Mouse (Mus musculus) midbrain, embryonic 15.5 days (tissue): ENCODE measurements around the gene Atp2c2. TPM values are rescaled to one million over a fixed set of nuclear protein-coding genes. Genes with fewer than 3 reads are reported as not detected.

Source experiments
- ATAC-seq: fragments of 200-750 bp; cut with Nextera tagmentation; replicated peaks from 2 replicates; pipeline ENCODE4 v1.8.0; 2017; ENCODE audit warnings: moderate TSS enrichment
- H3K27ac ChIP-seq: fragments of 300-500 bp; sonication (generic); 2 replicates; pipeline ENCODE4 v1.5.1; 2015; ENCODE audit warnings: mild to moderate bottlenecking, inconsistent platforms
- H3K27me3 ChIP-seq: fragments of 300-500 bp; sonication (generic); replicated peaks from 2 replicates; pipeline ENCODE4 v1.6.1; 2015; ENCODE audit warnings: inconsistent platforms
- H3K36me3 ChIP-seq: fragments of 300-500 bp; sonication (generic); replicated peaks from 2 replicates; pipeline ENCODE4 v1.6.1; 2015; ENCODE audit warnings: inconsistent platforms
- H3K4me1 ChIP-seq: fragments of 300-500 bp; sonication (generic); 2 replicates; pipeline ENCODE4 v1.6.1; 2015; ENCODE audit warnings: inconsistent platforms
- H3K4me2 ChIP-seq: fragments of 300-500 bp; sonication (generic); 2 replicates; pipeline ENCODE4 v1.6.1; 2015; ENCODE audit warnings: inconsistent platforms, mild to moderate bottlenecking, moderate library complexity
- H3K4me3 ChIP-seq: fragments of 300-500 bp; sonication (generic); 2 replicates; pipeline ENCODE4 v1.5.1; 2015; ENCODE audit warnings: mild to moderate bottlenecking, inconsistent platforms
- H3K9ac ChIP-seq: fragments of 300-500 bp; sonication (generic); 2 replicates; pipeline ENCODE4 v1.6.1; 2015; ENCODE audit warnings: mild to moderate bottlenecking, inconsistent platforms
- H3K9me3 ChIP-seq: fragments of 300-500 bp; sonication (generic); 2 replicates; pipeline ENCODE4 v1.6.1; 2016; ENCODE audit warnings: inconsistent platforms
- WGBS: fragments of 180-500 bp; shearing (Covaris S2); methylation state at CpG from one replicate; pipeline ENCODE4 v1.1.7; 2015; ENCODE audit warnings: mixed read lengths; 5-methylcytosine and 5-hydroxymethylcytosine counted together
- polyA plus RNA-seq: library from polyadenylated mRNA; unstranded; fragments of >200 nt; fragmentation: Nextera tagmentation; extraction: Ambion mirVana; gene quantifications from 2 replicates; pipeline ENCODE4 v1.2.1, GENCODE M21; 2015

Gene Atp2c2
- polyA plus RNA-seq, 1 experiment from 2014 or later = 0.19 TPM

DNA sequence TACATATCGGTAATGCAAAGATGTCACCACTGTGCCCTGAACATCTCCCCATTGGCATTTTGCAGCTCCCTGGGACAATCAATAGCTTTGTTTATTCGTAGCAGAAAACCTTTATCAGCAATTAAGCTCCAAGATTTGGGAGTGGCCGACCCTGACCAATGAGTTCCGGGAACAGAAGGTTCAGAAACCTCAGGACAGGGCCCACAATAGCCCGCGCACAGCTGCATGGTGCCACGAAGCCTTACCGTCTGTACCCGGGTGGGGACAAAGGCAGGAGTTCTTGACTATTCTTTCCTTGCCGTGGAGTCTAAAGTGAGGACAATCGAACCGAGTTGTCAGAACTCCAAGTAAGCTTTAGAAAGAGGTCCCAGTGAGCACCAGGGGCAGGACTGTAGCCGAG, 32.3 kb downstream of the Atp2c2 start:
- no peak overlapping the region for H3K9ac ChIP-seq
- no peak overlapping the region for H3K27ac ChIP-seq
- H3K36me3 ChIP-seq = no peaks in the 10 kb centered on the region
- H3K9me3 ChIP-seq = no peaks in the 10 kb centered on the region
- no peak for ATAC-seq
- no peaks in the 10 kb centered on the region for H3K27me3 ChIP-seq
- no peak overlapping the region for H3K4me3 ChIP-seq
- 74% methylated on average over 13 of the region's 13 CpGs for WGBS
- H3K4me2 ChIP-seq = no peak overlapping the region
- no peaks in the 10 kb centered on the region for H3K4me1 ChIP-seq

DNA sequence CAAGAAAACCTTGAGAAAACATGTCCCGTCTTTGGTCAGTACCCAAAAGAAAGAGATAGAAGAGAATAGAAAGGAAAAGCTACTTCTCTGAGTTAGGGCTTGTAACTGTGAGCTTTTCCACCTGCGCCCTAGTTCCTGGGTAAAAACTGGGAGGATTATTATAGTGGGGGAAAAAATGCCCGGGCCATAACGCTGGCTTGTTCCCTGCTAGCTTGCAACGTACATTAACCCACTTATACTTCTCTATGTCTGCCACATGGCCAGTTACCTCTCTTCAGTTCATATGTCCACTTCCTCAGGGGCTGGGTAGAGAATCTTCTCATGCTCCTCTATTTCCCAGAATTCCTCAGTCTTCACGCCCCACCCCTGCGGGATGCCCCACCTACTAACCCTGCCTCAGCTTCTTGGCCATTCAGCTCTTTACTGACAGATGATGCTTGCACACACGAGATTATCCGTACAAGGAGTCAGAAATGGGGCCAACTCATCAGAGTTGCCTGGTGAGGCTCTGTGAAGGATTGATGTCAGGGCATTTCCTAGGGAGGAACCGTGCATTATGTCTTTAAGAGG, 36.6 kb downstream of the Atp2c2 start:
- Histone ChIP-seq H3K9ac (no peak overlapping the region), H3K27ac (no peak overlapping the region), H3K27me3 (no peaks in the 10 kb centered on the region), H3K4me2 (no peak overlapping the region), H3K9me3 (no peaks in the 10 kb centered on the region), H3K36me3 (no peaks in the 10 kb centered on the region), H3K4me1 (no peaks in the 10 kb centered on the region), H3K4me3 (no peak overlapping the region)
- ATAC-seq = no peak
- 82% methylated on average over 10 of the region's 10 CpGs for WGBS

DNA sequence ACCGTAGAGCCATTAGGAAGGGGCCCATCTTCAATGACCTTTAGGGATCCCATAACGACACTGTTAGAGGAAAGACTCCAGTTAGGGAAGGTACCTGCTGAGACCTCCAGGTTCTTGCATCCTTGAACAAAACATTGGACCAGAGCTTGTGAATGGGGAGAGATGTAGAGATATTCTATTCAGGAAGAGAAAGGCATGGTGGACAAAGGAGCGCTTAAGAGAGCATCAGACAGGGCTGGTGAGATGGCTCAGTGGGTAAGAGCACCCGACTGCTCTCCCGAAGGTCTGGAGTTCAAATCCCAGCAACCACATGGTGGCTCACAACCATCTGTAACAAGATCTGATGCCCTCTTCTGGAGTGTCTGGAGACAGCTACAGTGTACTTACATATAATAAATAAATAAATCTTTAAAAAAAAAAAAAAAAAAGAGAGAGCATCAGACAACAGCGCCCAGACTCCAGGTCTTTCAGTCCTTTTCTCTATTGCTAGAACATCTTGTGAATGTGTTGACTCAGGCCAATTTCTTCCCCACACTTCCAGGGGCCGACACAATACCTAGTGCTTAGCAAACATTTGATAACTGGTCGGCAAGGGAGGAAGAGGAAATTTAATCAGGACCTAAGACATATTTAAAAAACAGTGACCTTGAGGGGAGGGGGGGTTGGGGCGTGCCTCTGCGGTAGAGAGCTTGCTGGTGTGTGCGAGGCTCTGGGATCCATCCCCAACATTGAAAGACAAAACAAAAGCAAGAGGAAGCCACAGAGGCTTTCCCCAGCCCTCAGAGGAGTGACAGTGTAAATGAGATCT, 37.5 kb downstream of the Atp2c2 start:
- Histone ChIP-seq H3K4me1 (no peaks in the 10 kb centered on the region), H3K9me3 (no peaks in the 10 kb centered on the region), H3K4me3 (no peak overlapping the region), H3K36me3 (no peaks in the 10 kb centered on the region), H3K27ac (no peak overlapping the region), H3K27me3 (no peaks in the 10 kb centered on the region), H3K4me2 (no peak overlapping the region), H3K9ac (no peak overlapping the region)
- no peak for ATAC-seq
- WGBS = 81% methylated on average over 11 of the region's 11 CpGs

DNA sequence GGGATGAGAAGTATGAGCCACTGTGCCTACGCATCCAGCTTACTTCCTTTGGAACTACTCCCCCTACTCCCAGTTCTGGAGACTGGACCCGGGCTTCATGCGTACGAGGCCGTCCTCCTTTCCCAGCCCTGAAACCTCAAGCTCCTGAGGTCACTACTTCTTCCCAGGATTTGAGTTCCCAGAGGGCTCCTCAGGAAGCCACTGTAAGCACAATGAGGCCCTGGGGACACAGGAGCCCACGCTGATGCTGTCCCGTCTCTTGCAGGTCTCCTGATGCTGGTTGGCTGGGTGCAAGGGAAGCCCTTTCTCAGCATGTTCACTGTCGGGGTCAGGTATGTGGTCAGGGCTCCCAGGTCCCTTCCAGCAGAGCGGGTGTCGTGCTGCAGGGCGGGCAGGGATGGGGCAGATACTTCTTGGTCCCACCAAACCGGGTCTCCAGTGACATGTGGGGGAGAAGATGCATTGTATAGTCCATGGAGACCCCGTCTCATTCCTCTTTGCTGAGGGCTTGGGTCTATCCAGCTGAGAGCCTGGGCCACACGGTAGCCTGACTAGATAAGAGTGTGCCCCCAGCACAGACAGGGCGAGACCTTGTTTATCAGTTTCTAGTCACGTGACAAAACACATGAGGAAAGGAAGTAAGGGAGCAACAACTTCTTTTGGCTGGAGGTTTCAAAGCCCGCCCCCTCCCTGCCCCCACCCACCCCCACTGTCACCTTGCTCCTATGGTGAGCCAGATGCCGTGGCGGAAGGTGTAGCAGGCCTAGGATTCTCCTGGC, 38.5 kb downstream of the Atp2c2 start:
- no peaks in the 10 kb centered on the region for H3K27me3 ChIP-seq
- no peaks in the 10 kb centered on the region for H3K36me3 ChIP-seq
- H3K4me1 ChIP-seq = no peaks in the 10 kb centered on the region
- H3K4me2 ChIP-seq = no peak overlapping the region
- ATAC-seq = no peak
- no peak overlapping the region for H3K27ac ChIP-seq
- no peak overlapping the region for H3K9ac ChIP-seq
- WGBS = 82% methylated on average over 19 of the region's 19 CpGs
- no peaks in the 10 kb centered on the region for H3K9me3 ChIP-seq
- H3K4me3 ChIP-seq = no peak overlapping the region

DNA sequence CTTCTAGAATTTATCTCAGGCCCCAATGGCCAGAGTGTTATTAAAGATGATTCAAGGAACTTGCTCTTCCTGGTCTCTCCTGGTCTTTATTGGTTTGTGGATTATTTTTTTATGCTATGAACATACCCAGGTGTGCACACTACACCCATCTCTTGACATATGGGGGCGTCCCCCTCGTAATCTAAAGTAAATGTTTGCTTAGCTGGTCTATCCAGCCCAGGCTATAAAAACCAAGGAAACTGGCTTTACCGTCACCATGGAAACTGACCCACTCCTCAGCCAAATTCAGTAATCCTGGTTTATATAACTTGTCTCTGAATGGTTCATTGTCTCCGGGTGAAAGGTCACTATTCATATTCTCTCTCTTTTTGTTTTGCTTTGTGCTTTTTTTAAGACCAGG, 40.8 kb downstream of the Atp2c2 start:
- WGBS = 54% methylated on average over 4 of the region's 4 CpGs
- no peak for ATAC-seq
- Histone ChIP-seq H3K9me3 (no peaks in the 10 kb centered on the region), H3K27me3 (no peaks in the 10 kb centered on the region), H3K4me1 (no peaks in the 10 kb centered on the region), H3K27ac (no peak overlapping the region), H3K4me2 (no peak overlapping the region), H3K9ac (no peak overlapping the region), H3K36me3 (no peaks in the 10 kb centered on the region), H3K4me3 (no peak overlapping the region)

DNA sequence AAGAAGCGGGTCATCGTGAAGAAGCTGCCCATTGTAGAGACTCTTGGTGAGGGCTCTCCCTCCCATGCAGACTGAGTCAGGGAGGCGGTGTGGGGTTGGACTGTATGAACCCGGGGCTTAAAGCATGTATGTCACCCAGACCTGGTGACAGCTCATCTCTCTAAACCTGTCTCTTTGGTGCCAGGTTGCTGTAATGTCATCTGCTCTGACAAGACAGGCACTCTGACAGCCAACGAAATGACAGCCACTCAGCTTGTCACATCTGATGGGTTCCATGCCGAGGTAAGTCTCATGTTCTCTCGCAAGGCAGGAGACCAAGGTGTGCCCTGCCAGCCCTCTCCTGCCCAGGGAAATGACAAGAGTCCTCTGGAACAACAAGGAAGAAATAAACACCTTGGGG, 42.6 kb downstream of the Atp2c2 start:
- Histone ChIP-seq H3K4me2 (no peak overlapping the region), H3K9me3 (no peaks in the 10 kb centered on the region), H3K4me1 (no peaks in the 10 kb centered on the region), H3K36me3 (no peaks in the 10 kb centered on the region), H3K27me3 (no peaks in the 10 kb centered on the region), H3K4me3 (no peak overlapping the region), H3K27ac (no peak overlapping the region), H3K9ac (no peak overlapping the region)
- 88% methylated on average over 7 of the region's 7 CpGs for WGBS
- ATAC-seq = no peak

DNA sequence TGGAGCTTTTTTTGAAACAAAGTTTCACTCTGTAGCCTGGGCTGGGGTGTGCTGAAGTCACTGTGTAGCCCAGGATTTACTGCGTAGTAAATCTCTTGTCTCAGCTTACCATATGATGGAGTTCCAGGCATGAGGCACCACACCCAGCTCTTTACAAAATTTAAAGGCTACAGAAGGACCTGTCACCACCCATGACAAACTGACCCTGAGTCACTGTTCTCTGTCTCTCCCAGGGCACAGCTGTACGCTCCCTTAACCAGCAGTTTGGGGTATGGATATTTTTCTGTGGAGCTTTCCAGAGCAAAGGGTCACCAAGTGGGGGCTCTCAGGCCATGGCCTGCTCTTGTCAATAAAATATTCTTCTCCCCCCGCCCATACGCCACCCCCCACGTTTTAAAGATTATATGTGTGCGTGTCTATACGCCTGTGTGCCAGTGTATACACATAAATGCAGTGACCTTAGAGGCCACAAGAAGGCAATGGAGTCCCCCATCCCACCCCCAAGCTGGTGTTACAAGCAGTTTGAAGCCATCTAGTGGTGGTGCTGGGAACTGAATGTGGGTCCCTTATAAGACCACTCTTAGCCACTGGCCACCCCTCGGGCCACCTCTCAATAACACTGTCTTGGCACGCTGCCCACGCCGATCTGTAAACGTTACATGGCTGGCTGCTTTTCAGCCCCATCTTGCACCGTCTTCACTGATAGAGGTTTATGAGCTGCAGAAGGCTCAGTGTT, 43.6 kb downstream of the Atp2c2 start:
- Histone ChIP-seq H3K27ac (no peak overlapping the region), H3K9me3 (no peaks in the 10 kb centered on the region), H3K36me3 (no peaks in the 10 kb centered on the region), H3K9ac (no peak overlapping the region), H3K4me2 (no peak overlapping the region), H3K27me3 (no peaks in the 10 kb centered on the region), H3K4me3 (no peak overlapping the region), H3K4me1 (no peaks in the 10 kb centered on the region)
- no peak for ATAC-seq
- WGBS = 55% methylated on average over 13 of the region's 13 CpGs

DNA sequence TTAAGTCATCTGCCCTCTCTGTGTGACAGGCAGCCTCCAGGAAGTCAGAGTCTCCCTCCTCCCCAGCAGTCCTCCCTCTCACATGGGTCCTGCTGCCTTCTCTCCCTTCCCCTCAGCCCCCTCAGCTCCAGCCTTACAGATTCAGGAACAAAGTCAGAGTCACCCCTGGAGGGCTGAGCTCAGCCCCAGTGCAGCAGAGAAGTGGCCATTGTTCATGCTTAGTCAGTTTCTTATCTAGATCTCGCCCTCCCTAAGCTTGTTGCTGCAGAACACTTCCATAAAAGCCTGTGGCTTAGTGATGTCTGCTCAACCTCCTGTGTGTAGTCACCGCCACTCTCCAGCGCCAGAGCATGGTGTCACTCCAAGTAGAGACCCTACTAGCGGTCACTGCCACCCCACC, 44.8 kb downstream of the Atp2c2 start:
- 90% methylated on average over 4 of the region's 4 CpGs for WGBS
- H3K4me3 ChIP-seq = no peak overlapping the region
- no peak overlapping the region for H3K9ac ChIP-seq
- H3K27ac ChIP-seq = no peak overlapping the region
- no peak for ATAC-seq
- no peak overlapping the region for H3K4me2 ChIP-seq
- H3K36me3 ChIP-seq = no peaks in the 10 kb centered on the region
- no peaks in the 10 kb centered on the region for H3K4me1 ChIP-seq
- no peaks in the 10 kb centered on the region for H3K9me3 ChIP-seq
- H3K27me3 ChIP-seq = no peaks in the 10 kb centered on the region

DNA sequence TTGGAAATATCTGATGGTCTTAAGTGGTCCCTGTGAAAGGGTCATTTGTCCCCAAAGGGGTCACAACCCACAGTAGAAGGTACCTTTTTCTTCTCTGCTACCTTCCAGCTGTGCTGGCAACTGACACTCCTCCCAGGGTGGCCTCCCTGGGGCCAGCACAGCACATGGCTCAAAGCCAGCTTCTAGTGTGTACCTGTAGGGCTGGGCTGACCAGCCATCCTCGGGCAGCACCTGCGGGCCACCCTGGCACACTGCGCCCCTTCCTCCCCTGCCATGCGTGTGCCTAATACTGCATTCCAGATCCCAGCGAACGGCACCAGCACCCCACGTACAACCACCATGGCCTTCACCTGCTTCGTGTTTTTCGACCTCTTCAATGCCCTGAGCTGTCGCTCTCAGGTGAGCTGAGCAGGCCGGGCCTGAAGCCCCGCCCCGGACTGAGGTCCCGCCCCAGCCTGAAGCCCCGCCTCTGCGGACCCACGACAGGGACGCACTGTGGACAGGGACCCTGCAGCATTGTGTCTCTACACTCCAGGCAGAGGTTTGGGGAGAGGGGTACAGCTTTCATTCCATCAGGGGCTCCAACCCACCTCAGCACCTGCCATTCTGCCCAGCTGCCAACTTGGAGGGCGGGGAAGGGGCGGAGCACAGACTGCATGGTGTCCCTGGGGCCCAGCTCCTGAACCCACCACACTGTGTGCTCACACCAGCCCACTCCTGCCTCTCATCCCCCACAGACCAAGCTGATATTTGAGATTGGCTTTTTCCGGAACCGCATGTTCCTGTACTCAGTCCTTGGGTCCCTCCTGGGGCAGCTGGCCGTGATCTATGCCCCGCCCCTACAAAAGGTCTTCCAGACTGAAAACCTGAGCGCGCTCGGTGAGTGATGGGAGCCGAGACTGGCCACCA, 55.7 kb downstream of the Atp2c2 start:
- Histone ChIP-seq H3K4me2 (peak overlapping the region; percentile 43), H3K36me3 (no peaks in the 10 kb centered on the region), H3K9ac (no peak overlapping the region), H3K4me3 (peak overlapping the region; percentile 20), H3K4me1 (peaks cover 12% of the 10 kb centered on the region), H3K9me3 (no peaks in the 10 kb centered on the region), H3K27me3 (no peaks in the 10 kb centered on the region), H3K27ac (no peak overlapping the region)
- 23% methylated on average over 28 of the region's 28 CpGs for WGBS
- ATAC-seq = peak; percentile 64

DNA sequence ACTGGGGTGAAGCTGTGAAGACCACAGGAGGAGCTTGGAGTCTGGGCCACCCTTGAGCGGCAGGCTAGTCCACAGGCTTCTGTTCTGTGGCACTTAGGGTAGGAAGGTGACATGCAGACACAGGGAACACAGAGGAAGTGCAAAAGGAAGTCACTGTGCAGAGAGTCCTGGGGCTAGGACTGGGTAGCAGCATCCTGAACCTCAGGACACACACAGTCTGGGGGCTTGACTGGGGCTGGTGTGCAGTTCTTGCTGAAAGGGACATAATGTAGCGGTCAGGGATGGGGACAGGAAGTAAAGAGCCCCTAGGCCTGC, 56.3 kb downstream of the Atp2c2 start:
- peaks cover 12% of the 10 kb centered on the region for H3K4me1 ChIP-seq
- peak overlapping the region; percentile 43 for H3K4me2 ChIP-seq
- no peak overlapping the region for H3K27ac ChIP-seq
- 52% methylated on average over 2 of the region's 2 CpGs for WGBS
- no peaks in the 10 kb centered on the region for H3K9me3 ChIP-seq
- no peak overlapping the region for H3K9ac ChIP-seq
- 0 out of 2 replicates have a peak, but pooled peaks have one; percentile 5 for ATAC-seq
- 0 out of 2 replicates have a peak, but pooled peaks cover 4% of the 10 kb centered on the region for H3K36me3 ChIP-seq
- H3K27me3 ChIP-seq = no peaks in the 10 kb centered on the region
- H3K4me3 ChIP-seq = no peak overlapping the region

DNA sequence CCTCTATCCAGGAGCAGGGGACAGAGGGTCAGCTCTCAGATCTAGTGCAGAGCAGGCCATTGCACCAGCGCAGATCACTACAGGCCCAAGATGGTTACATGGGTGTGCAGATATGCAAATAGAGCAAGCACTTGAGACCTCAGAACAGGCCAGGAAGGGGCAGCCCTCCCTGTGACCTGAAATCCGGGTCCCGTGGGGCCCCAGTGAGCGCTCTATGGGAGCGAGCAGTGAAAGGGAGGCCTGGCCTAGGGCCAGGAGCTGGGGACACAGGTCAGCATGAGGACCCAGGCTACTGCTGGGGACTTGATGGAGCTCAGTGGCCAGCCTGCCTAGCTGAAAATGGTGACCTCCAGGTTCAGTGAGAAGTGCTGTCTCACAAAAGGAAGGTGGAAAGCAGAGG, 56.7 kb downstream of the Atp2c2 start:
- no peak for ATAC-seq

More for the DNA sequence above, 56.7 kb downstream of the Atp2c2 start:
- no peak overlapping the region for H3K4me3 ChIP-seq
- no peak overlapping the region for H3K4me2 ChIP-seq
- peaks cover 8% of the 10 kb centered on the region; the same call in 1 of the 2 replicates for H3K36me3 ChIP-seq
- no peak overlapping the region for H3K27ac ChIP-seq
- H3K9me3 ChIP-seq = no peaks in the 10 kb centered on the region
- H3K4me1 ChIP-seq = peaks cover 12% of the 10 kb centered on the region
- H3K27me3 ChIP-seq = no peaks in the 10 kb centered on the region
- H3K9ac ChIP-seq = no peak overlapping the region
- WGBS = 47% methylated on average over 5 of the region's 5 CpGs
